Mouse (Mus musculus) lung, embryonic 16.5 days (tissue): ENCODE results near the gene Lrp1. TPM values are rescaled to one million over a fixed set of nuclear protein-coding genes. Genes with fewer than 3 reads are reported as not detected.
"Not testable (repeated sequence)": the region's sequence is repeated elsewhere in the genome, so short reads cannot be mapped to it uniquely, and the experiment has no call there.

Experiments
- ATAC-seq: fragments of 200-750 bp; cut with Nextera tagmentation; 2 replicates; pipeline ENCODE4 v1.8.0; 2017; ENCODE audit warnings: low read depth, mild to moderate bottlenecking, moderate library complexity
- H3K27ac ChIP-seq: fragments of 300-500 bp; sonication (generic); 2 replicates; pipeline ENCODE4 v1.5.1; 2014; ENCODE audit warnings: mild to moderate bottlenecking, control low read depth, low read length
- H3K27me3 ChIP-seq: fragments of 300-500 bp; sonication (generic); 2 replicates; pipeline ENCODE4 v1.6.1; 2014; ENCODE audit warnings: low read depth, low read length, mixed read lengths; ENCODE audit not compliant: control insufficient read depth, insufficient read depth
- H3K36me3 ChIP-seq: fragments of 300-500 bp; sonication (generic); 2 replicates; pipeline ENCODE4 v1.6.1; 2014; ENCODE audit warnings: low read length; ENCODE audit not compliant: control insufficient read depth, insufficient read depth
- H3K4me1 ChIP-seq: fragments of 300-500 bp; sonication (generic); replicated peaks from 2 replicates; pipeline ENCODE4 v1.6.1; 2014; ENCODE audit warnings: low read length, mixed read lengths; ENCODE audit not compliant: control insufficient read depth, insufficient read depth
- H3K4me2 ChIP-seq: fragments of 300-500 bp; sonication (generic); 2 replicates; pipeline ENCODE4 v1.6.1; 2014; ENCODE audit warnings: low read depth, low read length, control low read depth
- H3K4me3 ChIP-seq: fragments of 300-500 bp; sonication (generic); 2 replicates; pipeline ENCODE4 v1.5.1; 2014; ENCODE audit warnings: mild to moderate bottlenecking, low read length, control low read depth
- H3K9ac ChIP-seq: fragments of 300-500 bp; sonication (generic); 2 replicates; pipeline ENCODE4 v1.6.1; 2014; ENCODE audit warnings: low read length, control low read depth
- H3K9me3 ChIP-seq: fragments of 300-500 bp; sonication (generic); 2 replicates; pipeline ENCODE4 v1.6.1; 2016; ENCODE audit warnings: low read length; ENCODE audit not compliant: control insufficient read depth
- WGBS: fragments of 180-500 bp; shearing (Covaris S2); extraction: QIAGEN DNeasy Blood & Tissue Kit; methylation state at CpG from one replicate; pipeline ENCODE4 v1.1.7; 2014; 5-methylcytosine and 5-hydroxymethylcytosine counted together
- polyA plus RNA-seq: library from polyadenylated mRNA; unstranded; fragments of >200 nt; fragmentation: Nextera tagmentation; extraction: Ambion mirVana; gene quantifications from 2 replicates; pipeline ENCODE4 v1.2.1, GENCODE M21; 2015

Lrp1 gene
- polyA plus RNA-seq, 1 experiment from 2014 or later: 78.9 TPM

GRCm38 (mm10) chr10:127664891-127665290 lies 43.9 kb upstream of the Lrp1 start:
- WGBS: 42% methylated on average over 13 of the region's 13 CpGs
- peaks cover 16% of the 10 kb centered on the region for H3K36me3 ChIP-seq
- H3K9me3 ChIP-seq: no peaks in the 10 kb centered on the region
- peak overlapping the region; percentile 92 for H3K4me3 ChIP-seq
- no peaks in the 10 kb centered on the region for H3K27me3 ChIP-seq
- H3K27ac ChIP-seq: peak overlapping the region; percentile 100; the same call in 1 of the 2 replicates
- H3K9ac ChIP-seq: peak overlapping the region; percentile 97
- ATAC-seq: no peak
- H3K4me2 ChIP-seq: peak overlapping the region; percentile 80
- peaks cover 62% of the 10 kb centered on the region for H3K4me1 ChIP-seq

GRCm38 (mm10) chr10:127664166-127664565 lies 43.2 kb upstream of the Lrp1 start:
- H3K4me2 ChIP-seq: peak overlapping the region; percentile 80
- ATAC-seq: no peak
- no peaks in the 10 kb centered on the region for H3K9me3 ChIP-seq
- H3K27ac ChIP-seq: peak overlapping the region; percentile 98
- peak overlapping the region; percentile 92; the same call in 1 of the 2 replicates for H3K4me3 ChIP-seq
- peaks cover 19% of the 10 kb centered on the region for H3K36me3 ChIP-seq
- H3K9ac ChIP-seq: peak overlapping the region; percentile 97
- H3K4me1 ChIP-seq: peaks cover 56% of the 10 kb centered on the region
- WGBS: 39% methylated on average over 16 of the region's 16 CpGs
- no peaks in the 10 kb centered on the region for H3K27me3 ChIP-seq

- ATAC-seq: no peak
- H3K27ac ChIP-seq: peak overlapping the region; percentile 98
- H3K4me1 ChIP-seq: peaks cover 54% of the 10 kb centered on the region
- peaks cover 19% of the 10 kb centered on the region for H3K36me3 ChIP-seq
- H3K9ac ChIP-seq: 0 out of 2 replicates have a peak overlapping the region, but pooled peaks have one; percentile 34
- WGBS: 24% methylated on average over 5 of the region's 5 CpGs
- H3K27me3 ChIP-seq: no peaks in the 10 kb centered on the region
- peak overlapping the region; percentile 80; the same call in 1 of the 2 replicates for H3K4me2 ChIP-seq
- no peak overlapping the region for H3K4me3 ChIP-seq
- no peaks in the 10 kb centered on the region for H3K9me3 ChIP-seq
Measured at GRCm38 (mm10) chr10:127663590-127663989, 42.6 kb upstream of the Lrp1 start.

GRCm38 (mm10) chr10:127662666-127663253 lies 41.8 kb upstream of the Lrp1 start:
- Histone ChIP-seq H3K4me3 (peak overlapping the region; percentile 39), H3K27ac (peak overlapping the region; percentile 98), H3K27me3 (no peaks in the 10 kb centered on the region), H3K9me3 (no peaks in the 10 kb centered on the region), H3K9ac (peak overlapping the region; percentile 67), H3K4me2 (peak overlapping the region; percentile 62), H3K4me1 (peaks cover 51% of the 10 kb centered on the region), H3K36me3 (peaks cover 19% of the 10 kb centered on the region)
- 22% methylated on average over 19 of the region's 19 CpGs for WGBS
- no peak for ATAC-seq

GRCm38 (mm10) chr10:127661915-127662663 lies 41.1 kb upstream of the Lrp1 start:
- Histone ChIP-seq H3K36me3 (peaks cover 19% of the 10 kb centered on the region), H3K9ac (peak overlapping the region; percentile 67), H3K27me3 (no peaks in the 10 kb centered on the region), H3K27ac (peak overlapping the region; percentile 98), H3K4me3 (peak overlapping the region; percentile 39), H3K9me3 (no peaks in the 10 kb centered on the region), H3K4me2 (peak overlapping the region; percentile 62), H3K4me1 (peaks cover 51% of the 10 kb centered on the region)
- 5% methylated on average over 16 of the region's 16 CpGs for WGBS
- peak; percentile 59 for ATAC-seq

- no peak for ATAC-seq
- H3K27me3 ChIP-seq: no peaks in the 10 kb centered on the region
- 20% methylated on average over 14 of the region's 14 CpGs for WGBS
- H3K4me1 ChIP-seq: peaks cover 51% of the 10 kb centered on the region
- H3K9ac ChIP-seq: peak overlapping the region; percentile 67
- peak overlapping the region; percentile 62 for H3K4me2 ChIP-seq
- H3K36me3 ChIP-seq: peaks cover 23% of the 10 kb centered on the region
- H3K4me3 ChIP-seq: peak overlapping the region; percentile 39
- H3K9me3 ChIP-seq: no peaks in the 10 kb centered on the region
- peak overlapping the region; percentile 98 for H3K27ac ChIP-seq
Measured at GRCm38 (mm10) chr10:127661291-127661914, 40.5 kb upstream of the Lrp1 start.

GRCm38 (mm10) chr10:127659551-127659950 lies 38.6 kb upstream of the Lrp1 start:
- Histone ChIP-seq H3K27ac (no peak overlapping the region), H3K4me3 (no peak overlapping the region), H3K9ac (no peak overlapping the region), H3K36me3 (peaks cover 36% of the 10 kb centered on the region), H3K4me2 (no peak overlapping the region), H3K9me3 (no peaks in the 10 kb centered on the region), H3K4me1 (peaks cover 41% of the 10 kb centered on the region), H3K27me3 (no peaks in the 10 kb centered on the region)
- no peak for ATAC-seq
- 88% methylated on average over 1 of the region's 1 CpGs for WGBS

- no peak overlapping the region for H3K27ac ChIP-seq
Measured at GRCm38 (mm10) chr10:127658076-127658475, 37.1 kb upstream of the Lrp1 start.

GRCm38 (mm10) chr10:127657617-127658016 lies 36.7 kb upstream of the Lrp1 start:
- H3K9me3 ChIP-seq, H3K4me2 ChIP-seq, H3K27ac ChIP-seq, H3K4me3 ChIP-seq, H3K27me3 ChIP-seq, H3K9ac ChIP-seq, ATAC-seq: not testable (repeated sequence)
- peaks cover 29% of the 10 kb centered on the region for H3K4me1 ChIP-seq
- H3K36me3 ChIP-seq: peaks cover 34% of the 10 kb centered on the region
- 64% methylated on average over 6 of the region's 6 CpGs for WGBS

More at GRCm38 (mm10) chr10:127658076-127658475, 37.1 kb upstream of the Lrp1 start:
- 22% methylated on average over 6 of the region's 6 CpGs for WGBS
- Histone ChIP-seq H3K36me3 (peaks cover 36% of the 10 kb centered on the region), H3K4me2 (no peak overlapping the region), H3K4me1 (peaks cover 30% of the 10 kb centered on the region), H3K27me3 (no peaks in the 10 kb centered on the region), H3K9ac (no peak overlapping the region), H3K9me3 (no peaks in the 10 kb centered on the region), H3K4me3 (no peak overlapping the region)
- no peak for ATAC-seq
